18 mouse cellular contexts compared by ENCODE assay signal in the genomic region with DNA sequence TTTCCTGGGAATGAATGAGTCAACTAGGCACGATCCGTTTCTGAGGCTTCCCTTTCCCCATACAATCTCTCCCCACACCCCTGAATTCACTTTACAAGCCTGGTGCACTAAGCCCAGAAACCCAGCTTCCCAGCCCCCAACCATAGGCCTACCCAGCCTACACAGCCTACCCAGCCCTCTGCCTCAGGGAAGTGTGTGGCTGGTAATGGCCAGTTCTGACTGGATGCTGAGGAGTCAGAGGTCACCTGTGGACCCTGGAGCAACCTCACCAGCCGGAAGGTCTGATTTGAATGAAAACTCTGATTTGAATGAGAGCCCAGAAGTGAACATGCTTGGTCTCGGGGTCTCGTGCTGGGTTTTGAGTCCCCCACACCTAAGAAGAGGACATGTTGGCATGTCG. TPM values are rescaled to one million over a fixed set of nuclear protein-coding genes. Genes with fewer than 3 reads are reported as not detected.
DNase-seq lines count a peak whose midpoint lies in the region; ATAC-seq lines count a peak whose summit lies in the region.
"Had no signal": no experiment of that assay in that cellular context is flagged by ENCODE, and none has a peak within 500 bp of the region (broad histone marks: within the 10 kb centered on the region; RNA-seq: fewer than 3 reads in every experiment).

No protein-coding gene starts in this region.

- no peaks in the 10 kb centered on the region for H3K9me3 ChIP-seq in lung, embryonic 16.5 days (ENCODE audit: control insufficient read depth, low read length)
- H3K9me3 ChIP-seq: forebrain, embryonic 12.5 days; hindbrain, embryonic 15.5 days; midbrain, embryonic 12.5 days had no signal

- no peak overlapping the region; the same call in 1 of the 2 replicates for H3K4me3 ChIP-seq in lung, embryonic 16.5 days (ENCODE audit: low read length)
- H3K4me3 ChIP-seq: forebrain, embryonic 12.5 days; hindbrain, embryonic 15.5 days; midbrain, embryonic 12.5 days had no signal

- peak overlapping the region; percentile 49 for H3K4me2 ChIP-seq in lung, embryonic 16.5 days (ENCODE audit: low read depth, low read length)
- H3K4me2 ChIP-seq: forebrain, embryonic 12.5 days; hindbrain, embryonic 15.5 days; midbrain, embryonic 12.5 days had no signal

- ATAC-seq in lung, embryonic 16.5 days (ENCODE audit: low read depth) = no peak

- 76% methylated on average over 6 of the region's 6 CpGs for WGBS in lung, embryonic 16.5 days

- no peaks in the 10 kb centered on the region for H3K27me3 ChIP-seq in lung, embryonic 16.5 days (ENCODE audit: control insufficient read depth, insufficient read depth, low read depth, low read length)
- H3K27me3 ChIP-seq: forebrain, embryonic 12.5 days; hindbrain, embryonic 15.5 days; midbrain, embryonic 12.5 days had no signal

- no peaks in the 10 kb centered on the region for H3K4me1 ChIP-seq in lung, embryonic 16.5 days (replicated peaks; ENCODE audit: control insufficient read depth, insufficient read depth, low read length)
- H3K4me1 ChIP-seq: hindbrain, embryonic 15.5 days had no signal

- no peaks in the 10 kb centered on the region for H3K36me3 ChIP-seq in lung, embryonic 16.5 days (ENCODE audit: control insufficient read depth, insufficient read depth, low read length)
- H3K36me3 ChIP-seq: forebrain, embryonic 12.5 days; hindbrain, embryonic 15.5 days; midbrain, embryonic 12.5 days had no signal

- H3K27ac ChIP-seq in lung, embryonic 16.5 days (ENCODE audit: low read length) = no peak overlapping the region
- H3K27ac ChIP-seq: forebrain, embryonic 12.5 days; hindbrain, embryonic 15.5 days; midbrain, embryonic 12.5 days had no signal

- DNase-seq in lung, postnatal 36 days = no peak
- DNase-seq in kidney, adult 11 months = peak; percentile 77
- peak; percentile 79 for DNase-seq in kidney, postnatal 14 days
- peak; percentile 65 for DNase-seq in yolk sac, embryonic 10.5 days (ENCODE audit: low spot score)
- DNase-seq in heart, adult 18-20 months = no peak
- no peak for DNase-seq in adipocyte (ENCODE audit: low spot score)
- no peak for DNase-seq in heart, postnatal 4 days
- DNase-seq: cerebellum, postnatal 14 days; left cerebral cortex, postnatal 4 days; right cerebral cortex, postnatal 14 days had no signal

- no peak overlapping the region for H3K9ac ChIP-seq in lung, embryonic 16.5 days (ENCODE audit: low read length)
- H3K9ac ChIP-seq: forebrain, embryonic 12.5 days; hindbrain, embryonic 15.5 days; midbrain, embryonic 12.5 days had no signal

RNA-seq across cellular contexts. Expression of a gene that starts 0.9 kb away (rescaled TPM):
- 18.8 and 21.1 TPM in 2 replicates for polyA plus RNA-seq in lung, embryonic 16.5 days (2015; fragmentation: Nextera tagmentation; extraction: Ambion mirVana)
- not detected for total RNA-seq in heart, adult 18-20 months (2021)
- total RNA-seq in heart, postnatal 4 days (2021) = not detected
- total RNA-seq: layer of hippocampus, postnatal 10 days; MEL had no signal
- polyA plus RNA-seq: C2C12; heart, postnatal 0 days; hindbrain, embryonic 15.5 days had no signal

RNA-seq across cellular contexts. Expression of a gene that starts 16.1 kb away (rescaled TPM):
- 8.0 and 8.4 TPM in 2 replicates for polyA plus RNA-seq in lung, embryonic 16.5 days (2015; fragmentation: Nextera tagmentation; extraction: Ambion mirVana)
- not detected for total RNA-seq in heart, adult 18-20 months (2021)
- under 1 TPM; 0.24 to 0.32 TPM for total RNA-seq in heart, postnatal 4 days (2021)
- polyA plus RNA-seq: C2C12; forebrain, embryonic 12.5 days had no signal

RNA-seq across cellular contexts. Expression of a gene that starts 37.9 kb away (rescaled TPM):
- polyA plus RNA-seq in lung, embryonic 16.5 days (2015; fragmentation: Nextera tagmentation; extraction: Ambion mirVana) = 99.4 and 102 TPM in 2 replicates
- 10 to 100 TPM; 47.5 to 56.8 TPM for total RNA-seq in heart, adult 18-20 months (2021)
- total RNA-seq in heart, postnatal 4 days (2021) = 10 to 100 TPM; 86.2 to 88.9 TPM
- total RNA-seq: MEL had no signal
- polyA plus RNA-seq: C2C12 had no signal

Comparison
In these comparisons a context has a peak if more than half of its experiments do, and no peak if none do; other contexts are left out.
1. DNase-seq: peak in kidney, adult 11 months (single experiment), kidney, postnatal 14 days (single experiment) and yolk sac, embryonic 10.5 days (single experiment); none in lung, postnatal 36 days (single experiment), heart, adult 18-20 months (0 of 2), adipocyte (single experiment) and heart, postnatal 4 days (single experiment).